Mouse (Mus musculus): ENCODE results near the gene Ugt1a6b. TPM values are rescaled to one million over a fixed set of nuclear protein-coding genes. Genes with fewer than 3 reads are reported as not detected.

The Ugt1a6b gene
- polyA plus RNA-seq, 2 experiments: 0.24 to 1.0 TPM

DNA sequence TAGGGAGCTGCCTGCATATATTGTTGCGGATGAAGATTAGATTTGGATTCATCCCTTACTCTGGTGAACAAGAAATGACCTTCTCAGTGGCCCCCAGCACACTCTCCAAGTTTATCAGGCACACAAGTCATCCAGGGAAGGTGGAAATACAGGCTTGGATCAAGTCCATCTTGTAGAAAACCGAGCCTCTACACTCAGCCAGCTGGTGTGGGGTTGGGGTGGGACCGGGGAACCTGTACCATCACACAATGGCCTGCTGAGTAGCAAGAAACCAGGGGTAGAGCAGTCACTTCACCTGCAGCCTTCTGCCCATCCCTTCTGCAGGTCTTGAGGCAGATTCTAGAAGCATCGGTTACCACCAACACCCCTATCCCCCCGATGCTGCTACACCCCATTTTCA, 131.6 kb downstream of the Ugt1a6b start:
- Histone ChIP-seq H3K36me3 (ENCODE audit: control insufficient read depth, insufficient read depth, low read length) (no peaks in the 10 kb centered on the region), H3K4me2 (replicated peaks; ENCODE audit: low read depth, low read length, severe bottlenecking) (no peak overlapping the region), H3K9me3 (ENCODE audit: control insufficient read depth, low read length) (peaks cover 96% of the 10 kb centered on the region), H3K9ac (ENCODE audit: low read depth, low read length, severe bottlenecking) (no peak overlapping the region), H3K4me1 (ENCODE audit: control insufficient read depth, insufficient read depth, low read length) (no peaks in the 10 kb centered on the region), H3K27ac (replicated peaks; ENCODE audit: low read depth, low read length) (no peak overlapping the region), H3K27me3 (ENCODE audit: control insufficient read depth, insufficient read depth, low read length) (no peaks in the 10 kb centered on the region), H3K4me3 (replicated peaks; ENCODE audit: low read length) (no peak overlapping the region)
- DNase-seq (ENCODE audit: low spot score) (no peak), ATAC-seq (ENCODE audit: low FRiP score, low read depth) (no peak)
- no peak for TF ChIP-seq POLR2A (IDR thresholded peaks at IDR 0.05; ENCODE audit: borderline replicate concordance, extremely low read depth, insufficient read depth, insufficient read length)
- WGBS: 40% methylated on average over 5 of the region's 5 CpGs

DNA sequence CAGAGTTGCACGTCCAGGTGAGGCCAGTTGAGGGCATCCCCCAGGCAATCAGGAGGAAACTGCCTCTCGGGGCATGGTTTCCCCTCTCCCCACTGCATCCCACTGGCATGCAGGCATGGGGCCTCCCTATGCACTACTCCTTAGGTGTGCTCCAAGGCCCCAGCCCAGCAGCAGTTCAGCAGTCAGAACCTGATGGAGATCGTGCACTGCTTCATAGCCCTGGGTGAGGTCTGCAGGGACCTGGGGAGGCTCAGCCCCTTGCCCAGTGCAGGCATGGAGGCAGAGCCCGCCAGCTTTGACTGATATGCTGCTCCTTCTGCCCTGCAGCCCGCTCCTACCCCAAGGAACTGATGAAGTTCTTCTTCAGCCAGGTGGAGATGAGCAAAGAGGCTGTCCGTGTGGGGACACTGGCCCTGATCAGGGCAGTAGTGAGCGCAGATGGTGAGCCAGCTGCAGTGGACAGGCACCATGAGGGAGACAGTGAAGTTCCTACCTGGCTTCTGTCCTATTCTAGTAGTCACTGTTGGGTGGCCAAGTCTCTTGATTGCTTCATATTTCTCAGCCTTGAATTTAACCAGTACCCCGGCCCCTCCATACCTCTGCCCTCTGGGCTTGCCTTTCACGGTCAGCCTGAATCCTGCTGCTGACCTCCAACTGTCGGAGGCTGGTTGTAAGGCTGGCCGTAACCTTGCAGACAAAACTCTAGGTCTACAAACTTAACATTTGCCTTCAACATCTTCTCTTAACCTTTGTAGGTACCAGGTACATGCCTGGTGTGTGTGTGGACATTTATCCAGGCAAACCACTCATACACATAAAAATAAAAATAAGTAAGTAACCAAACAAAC, 132.2 kb downstream of the Ugt1a6b start:
- Histone ChIP-seq H3K9ac (ENCODE audit: low read depth, low read length, severe bottlenecking) (no peak overlapping the region), H3K27ac (replicated peaks; ENCODE audit: low read depth, low read length) (no peak overlapping the region), H3K4me2 (replicated peaks; ENCODE audit: low read depth, low read length, severe bottlenecking) (no peak overlapping the region), H3K4me3 (replicated peaks; ENCODE audit: low read length) (no peak overlapping the region), H3K36me3 (ENCODE audit: control insufficient read depth, insufficient read depth, low read length) (no peaks in the 10 kb centered on the region), H3K27me3 (ENCODE audit: control insufficient read depth, insufficient read depth, low read length) (no peaks in the 10 kb centered on the region), H3K4me1 (ENCODE audit: control insufficient read depth, insufficient read depth, low read length) (no peaks in the 10 kb centered on the region), H3K9me3 (ENCODE audit: control insufficient read depth, low read length) (peaks cover 96% of the 10 kb centered on the region)
- TF ChIP-seq POLR2A (IDR thresholded peaks at IDR 0.05; ENCODE audit: borderline replicate concordance, extremely low read depth, insufficient read depth, insufficient read length): no peak
- DNase-seq (ENCODE audit: low spot score) (no peak), ATAC-seq (ENCODE audit: low FRiP score, low read depth) (no peak)
- WGBS: 63% methylated on average over 11 of the region's 11 CpGs

DNA sequence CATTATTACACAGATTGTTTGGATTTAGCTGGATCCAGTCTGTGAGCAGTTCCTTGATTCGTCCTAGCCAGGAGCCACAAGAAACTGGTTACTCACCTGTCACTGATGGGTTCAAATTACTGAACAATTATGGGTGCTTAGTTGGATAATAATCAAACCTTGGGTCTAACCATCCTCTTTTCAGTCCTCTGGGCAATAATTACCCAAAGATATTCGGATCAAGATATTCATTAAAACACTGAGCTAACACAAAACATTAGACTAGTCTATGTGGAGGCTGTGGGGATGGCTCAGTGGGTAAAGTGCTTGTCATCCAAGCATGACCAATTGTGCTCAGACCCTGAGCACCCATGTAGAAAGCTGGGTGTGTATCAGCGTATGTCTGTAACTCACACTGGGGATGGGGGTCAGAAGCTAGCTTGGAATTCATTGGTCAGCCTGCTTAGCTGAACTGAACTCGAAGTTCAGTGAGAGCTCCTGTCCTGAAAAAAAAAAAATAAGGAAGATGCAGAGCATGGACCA, 132.9 kb downstream of the Ugt1a6b start:
- Histone ChIP-seq H3K4me1 (ENCODE audit: control insufficient read depth, insufficient read depth, low read length) (no peaks in the 10 kb centered on the region), H3K27ac (replicated peaks; ENCODE audit: low read depth, low read length) (no peak overlapping the region), H3K4me2 (replicated peaks; ENCODE audit: low read depth, low read length, severe bottlenecking) (no peak overlapping the region), H3K9me3 (ENCODE audit: control insufficient read depth, low read length) (peaks cover 96% of the 10 kb centered on the region), H3K36me3 (ENCODE audit: control insufficient read depth, insufficient read depth, low read length) (no peaks in the 10 kb centered on the region), H3K9ac (ENCODE audit: low read depth, low read length, severe bottlenecking) (no peak overlapping the region), H3K27me3 (ENCODE audit: control insufficient read depth, insufficient read depth, low read length) (no peaks in the 10 kb centered on the region), H3K4me3 (replicated peaks; ENCODE audit: low read length) (no peak overlapping the region)
- 62% methylated on average over 4 of the region's 4 CpGs for WGBS
- ATAC-seq (ENCODE audit: low FRiP score, low read depth) (no peak), DNase-seq (ENCODE audit: low spot score) (no peak)
- no peak for TF ChIP-seq POLR2A (IDR thresholded peaks at IDR 0.05; ENCODE audit: borderline replicate concordance, extremely low read depth, insufficient read depth, insufficient read length)

DNA sequence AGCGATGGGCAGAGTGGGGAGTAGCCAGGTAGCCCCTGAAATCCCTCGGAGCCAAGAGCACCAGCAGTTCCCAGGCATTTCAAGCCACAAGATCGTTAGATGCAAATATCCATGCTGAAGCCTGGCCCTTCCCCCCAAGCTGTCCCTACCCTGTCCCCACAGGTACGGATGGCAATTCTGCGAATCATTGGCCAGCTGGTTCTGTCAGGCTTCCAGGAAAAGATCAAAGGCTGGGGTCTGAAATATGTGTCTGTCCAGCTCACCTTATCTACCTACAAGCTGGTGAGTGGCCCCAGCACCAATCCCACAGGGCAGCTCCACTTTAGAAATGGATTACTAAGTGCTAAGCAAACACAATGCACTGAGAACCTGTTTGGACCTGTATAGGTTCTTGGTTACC, 134.3 kb downstream of the Ugt1a6b start:
- no peak overlapping the region for H3K4me3 ChIP-seq (replicated peaks; ENCODE audit: low read length)
- no peak for TF ChIP-seq POLR2A (IDR thresholded peaks at IDR 0.05; ENCODE audit: borderline replicate concordance, extremely low read depth, insufficient read depth, insufficient read length)
- whole genome bisulfite sequencing: 79% methylated on average over 5 of the region's 5 CpGs
- ATAC-seq (ENCODE audit: low FRiP score, low read depth) (no peak), DNase-seq (ENCODE audit: low spot score) (no peak)
- H3K4me2 ChIP-seq (replicated peaks; ENCODE audit: low read depth, low read length, severe bottlenecking): no peak overlapping the region
- no peaks in the 10 kb centered on the region for H3K36me3 ChIP-seq (ENCODE audit: control insufficient read depth, insufficient read depth, low read length)
- H3K9me3 ChIP-seq (ENCODE audit: control insufficient read depth, low read length): peaks cover 95% of the 10 kb centered on the region
- H3K27ac ChIP-seq (replicated peaks; ENCODE audit: low read depth, low read length): no peak overlapping the region
- no peaks in the 10 kb centered on the region for H3K27me3 ChIP-seq (ENCODE audit: control insufficient read depth, insufficient read depth, low read length)
- no peak overlapping the region for H3K9ac ChIP-seq (ENCODE audit: low read depth, low read length, severe bottlenecking)
- no peaks in the 10 kb centered on the region for H3K4me1 ChIP-seq (ENCODE audit: control insufficient read depth, insufficient read depth, low read length)

DNA sequence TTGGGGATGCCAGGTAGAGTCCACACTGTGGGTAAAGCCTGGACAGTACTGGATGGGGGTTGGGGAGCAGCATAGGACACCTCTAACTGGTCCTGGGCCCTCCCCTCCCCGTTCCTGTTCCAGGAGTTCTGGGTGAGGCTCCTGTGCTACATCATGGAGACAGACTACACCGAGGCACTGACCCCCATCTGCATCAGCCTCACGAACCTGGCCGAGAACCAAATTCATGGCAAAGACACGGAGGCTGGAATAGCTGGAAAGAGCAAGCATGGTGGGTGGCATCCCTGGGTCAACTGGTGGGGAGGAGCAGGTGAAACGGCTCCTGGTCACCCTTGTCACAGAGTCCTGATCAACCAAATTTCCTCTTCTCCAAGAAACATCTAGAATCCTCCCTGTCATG, 135.7 kb downstream of the Ugt1a6b start:
- H3K4me3 ChIP-seq (replicated peaks; ENCODE audit: low read length): no peak overlapping the region
- peaks cover 94% of the 10 kb centered on the region for H3K9me3 ChIP-seq (ENCODE audit: control insufficient read depth, low read length)
- H3K4me2 ChIP-seq (replicated peaks; ENCODE audit: low read depth, low read length, severe bottlenecking): no peak overlapping the region
- no peaks in the 10 kb centered on the region for H3K27me3 ChIP-seq (ENCODE audit: control insufficient read depth, insufficient read depth, low read length)
- H3K27ac ChIP-seq (replicated peaks; ENCODE audit: low read depth, low read length): no peak overlapping the region
- WGBS: 77% methylated on average over 6 of the region's 6 CpGs
- no peak for DNase-seq (ENCODE audit: low spot score)
- no peak for TF ChIP-seq POLR2A (IDR thresholded peaks at IDR 0.05; ENCODE audit: borderline replicate concordance, extremely low read depth, insufficient read depth, insufficient read length)
- no peaks in the 10 kb centered on the region for H3K4me1 ChIP-seq (ENCODE audit: control insufficient read depth, insufficient read depth, low read length)
- no peak overlapping the region for H3K9ac ChIP-seq (ENCODE audit: low read depth, low read length, severe bottlenecking)
- H3K36me3 ChIP-seq (ENCODE audit: control insufficient read depth, insufficient read depth, low read length): no peaks in the 10 kb centered on the region
- ATAC-seq (ENCODE audit: low FRiP score, low read depth): no peak

All from limb, embryonic 14.5 days (tissue).